Mouse (Mus musculus): ENCODE results near the gene Ank2. TPM values are rescaled to one million over a fixed set of nuclear protein-coding genes. Genes with fewer than 3 reads are reported as not detected.

Gene Ank2
- total RNA-seq, 2 experiments from 2014 or later, result 0.81 TPM; not detected in 1

DNA sequence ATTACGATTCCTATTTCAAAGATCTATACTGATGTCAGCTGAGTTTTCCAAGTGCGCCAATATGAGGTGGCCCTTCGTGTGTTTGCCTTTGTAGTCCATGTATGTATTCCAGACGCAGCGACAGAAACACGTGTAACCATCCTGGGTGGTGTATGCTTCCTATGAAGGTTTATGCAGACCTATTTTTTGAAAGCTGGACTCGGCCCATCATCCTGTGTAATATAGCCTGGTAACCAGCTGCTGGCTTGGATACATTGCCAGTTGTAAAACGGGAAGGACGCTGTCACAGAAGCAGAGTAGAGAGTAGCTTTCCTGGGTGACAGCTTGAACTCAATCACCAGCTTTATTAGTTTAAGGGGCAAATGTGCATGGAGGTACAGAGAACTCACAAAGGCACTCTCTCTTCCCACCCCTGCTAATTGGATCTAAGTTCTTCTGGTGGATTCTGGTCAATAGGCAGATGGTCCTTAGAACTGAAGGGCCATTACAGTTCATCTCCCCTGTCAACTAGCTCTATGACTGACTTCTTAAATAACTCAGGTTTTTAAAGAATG lies 300.0 kb downstream of the Ank2 start:
- ATAC-seq (ENCODE audit: poor library complexity, severe bottlenecking), result no peak

DNA sequence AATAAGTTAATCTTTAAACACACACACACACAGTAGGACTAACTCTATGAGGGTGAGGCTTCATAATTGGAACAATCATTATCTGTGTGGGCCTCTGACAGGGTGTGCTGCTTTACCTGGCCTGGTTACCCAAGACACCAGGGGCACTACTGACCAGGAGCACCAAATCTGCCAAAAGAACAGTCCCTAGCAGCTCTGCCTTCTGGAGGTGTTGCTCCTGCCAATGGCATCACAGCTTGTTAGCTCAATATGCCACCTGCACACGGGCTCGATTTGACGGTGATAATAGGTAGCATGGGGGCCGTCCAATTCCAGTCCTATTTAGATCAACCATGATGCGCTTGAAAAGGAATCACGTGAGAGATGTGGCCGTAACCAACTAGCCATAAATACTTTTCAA lies 300.5 kb downstream of the Ank2 start:
- no peak for ATAC-seq (ENCODE audit: poor library complexity, severe bottlenecking)

DNA sequence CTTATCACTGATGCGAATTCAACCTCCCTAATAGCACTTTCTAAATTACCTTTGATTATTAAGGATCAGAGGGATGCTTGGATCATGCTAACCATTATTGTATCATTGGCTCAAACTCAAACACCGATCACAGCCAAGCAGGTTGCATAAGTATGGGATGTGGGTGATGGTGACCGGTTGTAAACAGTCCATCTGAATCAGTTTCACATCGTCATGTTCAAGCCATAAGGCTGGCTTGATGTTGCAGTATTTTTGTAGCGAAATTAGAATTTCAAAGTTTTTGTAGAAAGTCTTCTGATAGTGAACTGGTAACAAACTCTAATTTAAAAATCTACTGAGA lies 310.4 kb downstream of the Ank2 start:
- ATAC-seq (ENCODE audit: poor library complexity, severe bottlenecking), result no peak

DNA sequence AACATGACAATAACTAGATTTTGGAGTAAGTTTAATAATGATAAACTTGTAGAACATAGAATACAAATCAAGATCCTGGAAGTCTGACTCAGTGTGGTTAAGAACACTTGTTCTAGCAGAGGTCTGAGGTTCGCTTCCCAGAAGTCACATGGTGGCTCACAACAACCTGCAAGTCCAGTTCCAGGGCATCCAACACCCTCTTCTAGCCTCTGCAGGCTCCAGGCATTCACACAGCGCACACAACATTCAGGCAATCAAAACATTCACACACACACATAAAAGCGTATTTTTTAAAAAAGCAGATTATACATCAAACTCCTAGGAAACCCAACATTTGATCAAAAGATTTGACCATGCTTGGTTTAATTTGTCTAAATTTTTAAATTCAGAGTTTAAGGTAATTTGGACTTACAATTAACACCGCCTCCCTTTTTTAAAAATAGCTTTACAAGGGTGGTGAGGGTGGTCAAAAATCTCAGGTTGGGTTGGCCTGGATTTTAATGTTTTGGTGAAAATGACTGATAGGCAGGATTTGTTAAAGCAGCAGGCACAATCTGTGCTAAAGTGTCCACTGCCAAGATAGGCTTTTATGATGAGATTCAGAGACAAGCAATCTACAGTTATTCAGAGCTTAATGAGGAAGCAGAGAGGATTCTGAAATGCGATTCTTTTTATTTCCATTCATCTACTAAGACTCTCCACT lies 310.9 kb downstream of the Ank2 start:
- ATAC-seq (ENCODE audit: poor library complexity, severe bottlenecking), result no peak

DNA sequence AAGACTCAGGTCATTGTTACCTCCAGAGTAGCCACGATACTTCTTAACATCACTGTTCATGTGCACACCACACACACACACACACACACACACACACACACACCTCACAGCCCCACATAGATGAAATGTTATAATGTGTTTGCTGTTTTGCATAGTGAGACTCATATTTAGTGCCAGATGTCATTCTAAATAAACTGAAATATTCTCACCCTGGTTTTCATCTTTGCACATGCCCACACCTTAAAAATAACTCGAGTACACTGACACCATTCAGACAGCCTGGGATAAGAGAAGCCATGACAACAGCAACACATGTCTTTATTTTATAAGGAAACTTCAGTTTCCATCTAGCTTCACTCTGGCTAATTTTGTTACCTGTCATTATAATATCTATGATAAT lies 312.1 kb downstream of the Ank2 start:
- no peak for ATAC-seq (ENCODE audit: poor library complexity, severe bottlenecking)

DNA sequence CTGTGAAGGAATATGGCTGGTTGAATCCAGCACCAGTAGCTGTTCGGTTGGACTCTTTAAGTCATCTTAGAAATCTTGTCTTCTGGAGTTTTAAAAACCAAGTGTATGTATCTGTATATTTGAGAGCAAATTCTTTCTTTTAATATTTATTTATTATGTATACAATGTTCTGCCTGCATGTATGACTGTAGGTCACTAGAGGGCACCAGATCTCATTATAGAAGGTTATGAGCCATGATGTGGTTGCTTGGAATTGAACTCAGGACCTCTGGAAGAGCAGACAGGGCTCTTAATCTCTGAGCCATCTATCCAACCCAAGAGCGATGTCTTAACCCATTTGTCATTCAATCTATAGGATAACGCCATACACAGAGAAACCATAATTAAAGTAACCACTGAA lies 312.9 kb downstream of the Ank2 start:
- no peak for ATAC-seq (ENCODE audit: poor library complexity, severe bottlenecking)

DNA sequence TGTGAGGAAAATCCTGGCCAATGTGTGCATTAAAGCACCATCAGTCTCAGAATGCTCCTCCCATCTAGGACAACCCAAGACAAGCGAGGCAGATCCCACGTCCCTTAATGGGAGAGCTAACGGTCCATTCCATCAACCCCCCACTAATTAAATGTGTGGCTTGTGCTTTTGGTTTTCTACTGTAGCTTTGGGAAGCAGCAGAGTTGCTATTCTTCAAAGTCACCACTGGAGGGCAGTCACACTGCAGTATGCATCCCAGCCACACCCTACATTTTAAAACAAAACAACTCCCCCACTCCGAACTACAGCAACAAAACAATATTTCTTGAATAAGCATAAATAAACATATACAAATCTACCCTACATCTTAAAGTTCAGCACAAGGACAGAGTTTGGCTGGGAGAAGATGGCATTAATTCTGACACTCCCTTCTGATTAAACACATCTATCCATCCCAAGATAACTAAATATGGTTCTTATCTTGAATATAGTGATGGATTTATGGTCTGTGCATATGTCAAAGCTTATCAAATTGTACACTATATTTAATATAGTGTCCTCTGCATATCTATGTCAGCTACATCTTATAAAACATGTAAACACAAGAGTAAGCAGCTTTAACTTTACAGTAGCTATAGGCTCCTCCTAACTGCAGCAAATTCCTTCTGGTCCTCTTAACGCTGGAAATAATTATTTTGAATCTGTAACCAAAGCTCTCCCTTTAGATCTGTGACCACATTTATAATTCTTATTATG lies 315.0 kb downstream of the Ank2 start:
- ATAC-seq (ENCODE audit: poor library complexity, severe bottlenecking), result peak; percentile 78

DNA sequence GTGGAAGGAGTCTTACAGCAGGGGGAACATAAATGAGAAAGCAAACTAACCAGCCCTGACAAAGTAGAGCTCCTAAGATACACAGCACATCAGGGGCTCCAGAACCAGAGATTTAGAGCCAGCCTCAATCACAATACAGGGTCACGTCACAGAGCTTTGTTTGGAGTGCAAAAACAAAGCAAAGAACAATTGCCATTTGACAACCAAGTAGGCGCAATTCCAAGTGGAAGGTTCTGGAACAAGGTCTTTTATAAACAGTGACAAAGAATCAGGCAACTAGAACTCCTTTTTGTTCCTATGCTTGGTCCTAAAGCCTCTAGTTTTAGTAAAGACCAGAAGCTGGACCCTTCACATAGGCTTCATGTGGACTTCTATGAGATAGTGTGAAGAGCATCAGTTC lies 326.5 kb downstream of the Ank2 start:
- no peak for ATAC-seq (ENCODE audit: poor library complexity, severe bottlenecking)

DNA sequence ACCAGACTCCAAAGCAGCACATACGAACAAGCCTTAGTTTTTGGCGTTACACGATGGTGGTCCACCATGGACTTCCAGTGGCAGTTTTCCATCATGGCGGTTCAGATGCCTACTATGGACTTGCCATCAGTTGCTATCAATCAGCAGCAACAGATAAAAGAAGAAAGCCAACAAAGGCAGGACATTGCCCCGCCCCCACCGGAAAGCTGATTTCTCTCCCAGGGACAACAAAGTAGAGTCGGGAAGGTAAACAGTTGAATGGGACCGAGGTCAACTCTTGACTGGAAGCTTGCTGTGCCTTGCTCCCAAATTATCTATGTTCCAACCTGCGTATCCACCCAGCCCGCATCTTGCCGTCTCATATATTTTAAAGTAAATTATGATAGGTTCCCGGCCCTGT lies 328.9 kb downstream of the Ank2 start:
- no peak for ATAC-seq (ENCODE audit: poor library complexity, severe bottlenecking)

DNA sequence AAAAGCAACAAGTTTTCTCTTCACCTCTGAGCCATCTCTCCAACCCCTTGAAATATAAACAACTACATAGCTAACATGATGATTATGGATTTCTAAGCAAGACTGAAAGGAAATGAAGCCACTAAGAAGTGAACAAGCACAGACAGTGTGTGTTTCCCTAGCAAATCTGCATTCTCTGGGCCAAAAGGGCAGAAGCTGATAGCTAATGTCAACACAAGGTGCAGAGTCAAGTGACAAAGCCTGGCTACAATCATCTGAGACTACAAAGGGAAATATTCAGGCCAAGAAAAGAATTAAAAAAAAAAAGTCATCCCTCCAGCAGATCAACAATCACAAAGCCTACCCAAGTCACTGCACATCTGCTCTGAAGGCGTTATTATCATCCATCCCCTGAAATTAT lies 330.0 kb downstream of the Ank2 start:
- no peak for ATAC-seq (ENCODE audit: poor library complexity, severe bottlenecking)

DNA sequence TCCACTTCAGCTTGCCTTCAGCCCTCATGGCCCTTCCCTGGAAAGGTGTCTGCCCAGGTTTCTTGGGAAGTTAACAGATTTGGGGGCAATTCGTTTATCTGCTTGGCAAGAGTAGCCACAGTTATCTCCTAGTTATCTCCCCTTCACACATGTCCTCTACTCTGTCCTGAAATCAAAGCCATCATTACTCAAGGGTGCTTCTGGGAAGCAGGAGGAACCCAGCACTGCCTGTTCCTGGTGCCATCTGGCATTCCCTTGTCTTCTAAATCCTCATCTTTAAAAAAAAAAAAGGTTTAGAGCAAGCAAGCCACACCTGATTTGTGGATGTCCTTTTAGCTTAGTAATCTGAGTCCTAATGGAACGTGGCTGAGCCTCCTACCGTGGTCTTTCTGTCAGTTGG lies 335.4 kb downstream of the Ank2 start:
- no peak for ATAC-seq (ENCODE audit: poor library complexity, severe bottlenecking)

DNA sequence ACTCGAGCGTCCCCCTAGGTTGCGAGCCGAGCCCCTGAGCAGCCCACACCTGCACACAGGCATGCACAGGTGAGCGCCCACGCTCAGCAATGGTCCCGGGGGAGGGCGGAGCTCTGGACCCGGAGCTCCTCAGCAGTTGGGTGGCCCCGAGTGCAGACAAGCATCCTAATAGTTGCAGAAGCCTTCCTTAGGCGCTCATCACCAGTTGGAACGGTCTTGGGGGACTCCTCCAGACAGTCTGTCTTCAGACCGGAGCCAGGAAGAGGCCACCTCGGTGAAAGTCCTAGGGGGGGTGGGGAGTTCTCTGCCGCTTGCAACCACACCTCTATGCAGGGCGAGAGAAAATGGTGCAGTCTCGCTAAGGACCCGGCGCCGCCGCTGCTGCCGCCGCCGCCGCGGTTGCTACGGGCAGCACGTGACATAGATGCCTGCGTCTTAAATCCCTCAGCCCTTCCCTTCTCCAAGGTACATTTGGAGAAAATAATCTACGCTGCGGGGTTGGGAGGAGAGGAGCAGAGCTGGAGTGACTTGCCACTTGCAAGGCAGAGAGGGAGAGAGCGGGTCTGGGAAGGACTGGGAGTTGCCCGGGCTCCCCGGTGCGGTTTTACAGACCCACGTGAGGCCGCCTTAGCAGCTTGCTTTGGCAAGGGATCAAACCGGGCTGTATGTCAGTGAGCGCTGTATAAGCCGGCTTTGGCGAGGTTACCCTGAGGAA lies 337.0 kb downstream of the Ank2 start:
- peak; percentile 30; the same call in 1 of the 2 replicates for ATAC-seq (ENCODE audit: poor library complexity, severe bottlenecking)

DNA sequence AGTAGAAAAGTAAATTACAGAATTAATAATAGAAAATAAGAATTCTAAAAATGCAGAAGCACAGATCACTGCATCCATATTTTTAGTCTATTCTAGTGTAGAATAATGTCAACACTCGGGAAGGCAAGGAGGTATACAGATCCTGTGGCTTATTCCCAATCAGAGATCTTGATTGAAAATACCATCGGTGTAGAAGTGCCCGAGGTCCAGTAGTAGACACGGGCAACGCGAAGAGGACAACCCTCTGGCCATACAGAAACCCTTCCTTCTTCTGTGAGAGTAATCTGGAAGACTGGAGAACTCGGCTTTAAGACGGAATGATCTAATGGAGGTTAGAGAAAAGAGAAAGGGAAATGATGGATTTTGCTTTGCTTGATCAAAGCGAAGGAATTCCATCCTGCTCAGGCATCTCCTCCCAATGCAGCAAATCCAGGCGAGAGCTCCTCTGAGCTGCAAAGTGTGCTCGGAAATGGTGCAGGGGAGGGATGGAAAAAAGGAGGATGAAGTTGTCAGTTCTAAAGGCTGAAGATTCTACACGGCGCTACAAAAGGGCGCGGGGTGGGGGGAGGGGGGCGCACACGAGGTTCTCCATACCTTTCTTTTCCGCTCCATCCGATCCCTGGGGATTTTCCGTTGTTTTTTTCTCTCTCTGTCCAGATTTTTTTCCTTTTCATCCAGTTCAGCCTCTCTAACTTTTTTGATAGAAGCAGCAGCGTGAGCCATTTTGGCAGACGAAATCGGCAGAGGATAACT lies 337.9 kb downstream of the Ank2 start:
- ATAC-seq (ENCODE audit: poor library complexity, severe bottlenecking), result no peak

DNA sequence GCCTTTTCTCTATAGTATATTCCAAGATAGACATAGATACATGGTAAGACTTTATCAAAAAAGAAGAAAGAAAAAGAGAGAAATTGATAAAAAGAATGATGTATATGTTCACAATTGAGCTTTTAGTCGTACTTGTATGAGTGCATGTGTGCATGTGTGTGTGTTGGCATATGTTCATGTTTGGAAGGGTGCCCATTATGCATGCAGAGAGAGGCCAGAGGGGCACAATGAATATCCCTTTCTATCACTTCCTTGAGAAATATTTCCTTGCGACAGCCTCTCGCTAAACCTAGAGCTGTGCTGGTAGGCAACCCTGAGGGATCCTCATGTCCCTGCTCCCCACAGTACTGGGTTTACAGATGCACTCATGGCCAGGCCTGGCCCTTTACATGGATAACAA lies 341.4 kb downstream of the Ank2 start:
- ATAC-seq (ENCODE audit: poor library complexity, severe bottlenecking), result no peak

DNA sequence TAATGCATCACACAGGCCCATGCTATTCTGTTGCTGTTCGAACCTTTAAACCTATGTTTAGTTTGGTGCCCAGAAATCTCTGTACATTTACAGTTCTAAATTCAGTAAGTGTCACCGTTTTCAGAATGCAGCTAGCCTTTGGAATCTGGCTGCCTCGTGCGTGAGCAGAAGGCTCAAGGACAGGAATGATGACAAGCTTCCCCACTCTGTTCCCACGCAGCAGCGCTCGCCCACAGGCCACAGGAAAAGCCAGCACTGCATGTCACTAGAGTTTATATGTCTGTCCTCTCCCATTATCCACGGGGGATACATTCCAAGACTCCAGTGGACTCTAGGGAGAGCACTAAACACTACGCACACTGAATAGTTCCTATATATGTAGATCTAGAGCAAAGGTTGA lies 343.1 kb downstream of the Ank2 start:
- no peak for ATAC-seq (ENCODE audit: poor library complexity, severe bottlenecking)

DNA sequence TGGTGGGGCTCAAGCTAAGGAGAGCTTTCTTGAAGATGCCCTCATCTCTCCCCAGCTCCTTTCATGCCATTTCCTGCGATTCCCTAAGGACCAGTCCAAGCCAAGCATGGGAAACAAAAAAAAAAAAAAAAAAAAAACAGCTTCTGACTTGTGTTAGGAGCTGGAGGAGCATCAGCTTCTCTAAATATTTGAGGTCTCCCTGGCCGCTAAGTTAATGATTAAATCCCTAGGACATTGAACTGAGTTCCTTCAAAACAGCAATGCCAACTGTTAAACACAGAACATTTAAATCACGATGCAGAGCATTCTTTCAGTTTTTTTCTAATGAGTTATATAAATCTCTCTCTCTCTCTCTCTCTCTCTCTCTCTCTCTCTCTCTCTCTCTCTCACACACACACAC lies 345.3 kb downstream of the Ank2 start:
- no peak for ATAC-seq (ENCODE audit: poor library complexity, severe bottlenecking)

DNA sequence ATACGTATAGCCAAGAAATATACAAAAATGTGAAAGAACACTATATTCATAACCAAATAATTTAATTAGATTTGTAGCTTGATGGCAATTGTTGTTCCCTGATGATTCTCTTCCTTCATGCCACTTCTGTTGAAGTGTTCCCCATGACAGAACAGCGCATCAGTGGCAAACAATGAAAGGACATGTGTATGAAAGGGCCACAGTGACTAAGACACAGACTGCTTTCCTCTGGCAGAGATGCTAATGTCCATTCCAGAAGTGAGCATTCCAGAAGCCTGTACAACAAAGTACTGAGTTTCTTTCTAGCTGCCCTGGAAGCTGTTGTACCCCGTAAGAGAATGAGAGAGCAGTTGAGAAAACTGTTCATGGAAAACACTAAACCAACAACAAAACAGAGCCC lies 345.7 kb downstream of the Ank2 start:
- no peak for ATAC-seq (ENCODE audit: poor library complexity, severe bottlenecking)

DNA sequence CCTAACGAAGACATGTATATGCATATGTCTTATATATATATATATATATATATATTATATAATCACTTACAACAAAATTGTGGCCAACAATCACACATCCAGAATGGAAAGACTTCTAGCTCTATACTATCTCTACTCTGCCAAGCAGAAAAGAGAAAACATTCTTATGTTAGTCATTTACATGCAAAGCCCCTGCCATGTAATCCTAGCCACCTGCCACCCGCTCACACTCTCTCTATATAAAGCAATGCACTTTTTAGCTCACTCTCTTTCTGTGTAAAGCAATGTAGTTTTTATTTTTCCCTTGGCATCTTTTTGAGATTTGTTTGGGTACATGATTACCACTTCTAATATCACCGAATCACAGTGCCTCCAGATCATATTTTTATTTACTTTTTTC lies 350.5 kb downstream of the Ank2 start:
- no peak for ATAC-seq (ENCODE audit: poor library complexity, severe bottlenecking)

DNA sequence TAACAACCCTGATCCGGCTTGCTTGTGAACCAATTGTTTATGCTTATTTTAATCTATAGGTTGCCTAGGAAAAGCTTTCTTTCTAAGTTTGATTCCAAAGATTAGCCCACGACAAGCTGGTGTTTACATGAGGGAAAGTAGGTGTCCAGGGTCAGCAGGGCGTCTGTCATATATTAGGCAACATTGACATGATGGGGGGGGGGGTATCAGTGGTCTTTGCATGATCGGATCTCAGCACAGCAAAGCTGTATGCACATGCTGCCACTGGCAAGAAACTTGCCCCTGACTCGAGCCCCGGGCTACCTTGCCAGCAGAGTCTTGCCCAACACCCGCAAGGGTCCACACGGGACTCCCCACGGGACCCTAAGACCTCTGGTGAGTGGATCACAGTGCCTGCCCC lies 358.6 kb downstream of the Ank2 start:
- ATAC-seq (ENCODE audit: poor library complexity, severe bottlenecking), result no peak

DNA sequence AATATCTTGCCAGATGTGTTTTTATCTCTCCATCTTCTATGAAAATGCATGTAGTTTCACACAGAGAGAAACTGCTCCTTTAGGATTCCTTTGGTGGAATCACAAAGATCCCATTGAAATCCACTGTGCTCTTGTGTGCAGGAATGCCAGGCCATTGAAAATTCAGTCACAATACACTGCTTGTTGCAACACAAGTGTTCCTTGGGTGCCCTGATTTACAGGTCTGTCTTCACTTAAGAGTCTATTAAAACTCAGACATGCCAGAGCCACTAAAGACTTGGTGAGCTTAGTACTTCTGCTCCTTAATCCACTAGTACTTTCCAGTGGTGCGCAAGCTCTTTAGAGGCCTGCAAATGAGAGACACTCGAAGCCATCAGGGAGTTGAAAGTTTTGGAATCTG lies 359.5 kb downstream of the Ank2 start:
- ATAC-seq (ENCODE audit: poor library complexity, severe bottlenecking), result no peak

DNA sequence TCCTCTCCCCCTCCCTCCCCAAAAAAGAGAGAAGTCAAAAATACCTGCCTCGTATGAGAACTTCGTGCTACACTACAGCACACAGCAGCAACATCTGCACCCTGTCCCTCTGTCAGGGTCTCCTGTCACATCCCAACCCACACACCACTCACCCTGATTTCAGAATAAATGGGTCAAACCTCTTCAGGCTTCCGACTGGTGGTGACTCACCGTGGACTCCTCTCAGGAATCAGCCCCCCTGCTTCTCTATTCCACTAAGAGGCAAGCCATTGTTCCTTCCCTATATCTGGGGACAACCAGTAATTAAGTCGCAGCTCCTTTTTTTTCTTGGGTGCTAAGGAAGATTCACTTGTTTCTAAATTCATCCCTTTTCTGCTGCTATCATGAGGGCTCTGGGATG lies 361.6 kb downstream of the Ank2 start:
- no peak for ATAC-seq (ENCODE audit: poor library complexity, severe bottlenecking)
